Mouse (Mus musculus) G1E (cell line): ENCODE measurements around the gene Madd.

Experiments
- CTCF ChIP-seq: IDR thresholded peaks from 2 replicates; pipeline ENCODE4 v1.5.1; 2012; ENCODE audit warnings: low read depth, low read length, inconsistent platforms, mixed read lengths
- GATA1 ChIP-seq: IDR thresholded peaks from 2 replicates; pipeline ENCODE4 v1.6.1; 2012; ENCODE audit warnings: borderline replicate concordance, low read length, inconsistent platforms, mixed read lengths

DNA sequence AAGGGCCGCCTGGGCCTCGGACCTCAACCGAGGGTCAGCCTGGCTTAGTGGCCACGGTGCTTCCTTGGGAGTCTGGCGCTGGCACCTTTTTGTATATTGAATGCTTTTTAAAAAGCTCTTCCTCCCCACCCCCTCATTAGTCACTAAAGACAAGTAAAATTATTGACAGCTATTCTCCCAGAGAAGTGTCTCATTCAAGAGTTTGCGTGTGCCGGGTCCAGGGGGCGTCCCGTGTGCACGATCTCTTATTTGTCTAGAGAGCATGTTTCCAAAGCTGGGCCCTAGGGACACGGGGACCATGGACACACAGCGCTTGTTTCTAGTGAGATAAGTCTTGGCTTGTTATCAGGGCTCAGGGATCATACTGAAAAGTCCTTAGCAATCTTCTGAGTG lies 68.1 kb downstream of the Madd start:
- TF ChIP-seq CTCF, result no peak
- TF ChIP-seq GATA1, result no peak
